Mouse (Mus musculus): ENCODE data around the gene Galns. TPM values are rescaled to one million over a fixed set of nuclear protein-coding genes. Genes with fewer than 3 reads are reported as not detected.
A peak's percentile ranks its signal among the peaks of the same experiment; 100 is the strongest.

Galns gene
- 7.1 and 7.4 TPM in 2 replicates for polyA plus RNA-seq (2016; fragmentation: Nextera tagmentation; extraction: Ambion mirVana)

DNA sequence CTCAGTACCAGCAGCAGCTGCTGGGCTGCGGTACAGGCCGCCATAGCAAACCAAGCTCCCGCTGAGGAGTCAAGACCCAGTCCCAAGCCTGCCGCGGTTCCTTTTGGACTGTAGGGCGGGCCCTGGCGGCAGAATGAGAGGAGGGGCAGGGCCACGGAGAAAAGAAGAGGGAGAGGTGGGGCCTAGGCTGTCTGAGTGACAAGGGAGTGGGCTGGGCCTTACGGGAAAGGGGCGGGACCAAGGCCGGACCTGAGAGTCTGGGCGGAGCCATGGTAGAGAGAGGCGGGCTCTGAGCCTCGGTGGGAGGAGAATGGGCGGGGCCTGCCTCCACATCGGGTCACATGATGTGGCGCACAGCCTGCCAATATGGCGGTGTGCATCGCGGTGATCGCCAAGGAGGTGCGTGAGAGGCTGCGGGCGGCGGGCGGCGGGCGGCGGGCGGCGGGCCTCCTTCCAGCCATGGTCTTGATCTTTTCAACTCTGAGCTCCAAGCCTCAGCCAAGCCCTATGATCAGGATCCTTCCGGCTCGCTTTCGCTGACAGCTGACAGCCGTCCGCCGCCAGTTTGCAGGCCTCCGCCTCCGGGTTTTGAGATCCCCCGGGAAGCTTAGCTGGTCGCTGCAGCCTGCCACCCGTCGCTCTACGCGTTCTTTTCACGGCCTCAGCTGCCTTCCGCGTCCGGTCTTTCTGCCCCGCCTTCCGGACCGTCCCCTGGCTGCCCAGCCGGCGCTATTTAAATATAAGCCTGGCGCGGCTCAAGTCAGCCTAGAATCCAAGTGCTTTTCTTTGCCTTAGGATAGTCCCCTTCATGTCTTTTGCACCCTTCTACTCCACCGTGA, at the start of gene Galns, which contains the start of gene Trappc2l:
TSS of gene Galns (minus strand) at position 169 of the 839 bp plus-strand sequence.
TSS of gene Trappc2l (plus strand) at position 346 of the 839 bp plus-strand sequence.
- peak within 1 kb of the TSS; percentile 66 for H3K9ac ChIP-seq
- H3K27me3 ChIP-seq, result no peaks in the 10 kb centered on the region
- H3K4me3 ChIP-seq, result peak within 1 kb of the TSS; percentile 76
- peak within 1 kb of the TSS; percentile 88 for H3K4me2 ChIP-seq (replicated peaks)
- H3K4me1 ChIP-seq, result peaks cover 16% of the 10 kb centered on the region
- ATAC-seq (ENCODE audit: insufficient number of reproducible peaks, insufficient read depth, low FRiP score, low TSS enrichment), result peak; percentile 96
- H3K36me3 ChIP-seq, result peaks cover 14% of the 10 kb centered on the region
- peak within 1 kb of the TSS; percentile 70 for H3K27ac ChIP-seq
- WGBS, result under 1% methylated on average over 56 of the region's 57 CpGs
- H3K9me3 ChIP-seq, result no peaks in the 10 kb centered on the region

DNA sequence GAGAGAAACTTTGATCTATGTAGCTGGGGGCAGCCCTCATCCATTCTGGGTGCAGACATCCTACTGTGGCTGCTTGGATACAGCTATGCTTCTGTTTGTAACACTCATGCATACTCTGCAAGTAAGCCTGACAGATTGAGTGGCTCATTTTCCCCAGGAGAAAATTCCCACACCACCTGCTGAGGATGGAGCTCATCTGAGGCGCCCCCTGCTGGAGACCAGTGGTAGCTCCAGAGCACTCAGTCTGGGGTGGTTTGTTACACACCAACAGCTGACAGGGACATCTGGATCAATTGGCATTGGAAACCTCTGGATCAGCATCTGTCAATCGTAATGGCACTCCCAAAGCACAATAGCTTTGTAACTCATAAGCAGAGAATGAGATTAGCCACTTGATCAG, 48.8 kb upstream of the Galns start:
- Histone ChIP-seq H3K4me2 (replicated peaks) (no peak overlapping the region), H3K4me1 (peaks cover 70% of the 10 kb centered on the region), H3K36me3 (no peaks in the 10 kb centered on the region), H3K4me3 (no peak overlapping the region), H3K27me3 (no peaks in the 10 kb centered on the region), H3K9me3 (no peaks in the 10 kb centered on the region), H3K9ac (no peak overlapping the region), H3K27ac (peak overlapping the region; percentile 46; the same call in 1 of the 2 replicates)
- no peak for ATAC-seq (ENCODE audit: insufficient number of reproducible peaks, insufficient read depth, low FRiP score, low TSS enrichment)
- 73% methylated on average over 2 of the region's 2 CpGs for WGBS

- peak overlapping the region; percentile 90 for H3K27ac ChIP-seq
- no peaks in the 10 kb centered on the region for H3K9me3 ChIP-seq
- H3K27me3 ChIP-seq, result no peaks in the 10 kb centered on the region
- peaks cover 60% of the 10 kb centered on the region for H3K4me1 ChIP-seq
- no peaks in the 10 kb centered on the region for H3K36me3 ChIP-seq
- 19% methylated on average over 9 of the region's 9 CpGs for WGBS
- H3K4me3 ChIP-seq, result 0 out of 2 replicates have a peak overlapping the region, but pooled peaks have one; percentile 18
- ATAC-seq (ENCODE audit: insufficient number of reproducible peaks, insufficient read depth, low FRiP score, low TSS enrichment), result 0 out of 2 replicates have a peak, but pooled peaks have one; percentile 16
- peak overlapping the region; percentile 30 for H3K4me2 ChIP-seq (replicated peaks)
- H3K9ac ChIP-seq, result peak overlapping the region; percentile 21; the same call in 1 of the 2 replicates
These were observed 47.5 kb upstream of the Galns start for GRCm38 (mm10) chr8:122658807-122659160.

DNA sequence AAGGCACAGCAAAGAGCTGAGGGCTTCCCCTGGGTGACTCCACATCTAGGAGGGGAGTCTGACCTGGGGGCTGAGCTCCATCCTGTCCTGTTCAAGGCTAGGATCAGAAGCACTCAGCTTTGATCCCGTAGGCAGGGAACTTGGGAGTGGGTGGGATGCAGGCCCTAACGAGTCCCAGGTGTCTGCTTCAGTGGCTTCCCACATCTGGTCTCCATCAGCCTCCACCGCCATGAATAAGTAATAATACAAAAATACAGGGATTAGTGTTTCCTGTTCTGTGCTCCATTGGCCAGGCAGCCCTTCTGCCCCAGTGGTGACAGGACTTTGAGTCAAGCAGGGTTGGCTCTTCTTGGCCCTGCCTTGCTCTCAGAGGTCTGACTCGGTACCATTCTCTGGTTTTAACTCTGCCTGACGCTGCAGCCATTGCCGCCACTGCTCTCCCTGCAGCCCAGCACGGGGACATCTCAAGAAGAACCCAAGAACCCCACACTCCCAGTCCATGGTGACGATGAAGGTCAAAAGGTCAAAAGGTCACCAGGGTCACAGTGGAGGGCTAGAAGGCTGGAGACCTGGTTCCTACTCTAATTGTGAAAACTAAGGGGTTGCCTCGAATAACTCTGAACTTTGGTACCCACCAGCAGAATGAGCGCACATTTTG, 47.0 kb upstream of the Galns start:
- peak; percentile 63 for ATAC-seq (ENCODE audit: insufficient number of reproducible peaks, insufficient read depth, low FRiP score, low TSS enrichment)

GRCm38 (mm10) chr8:122656056-122656999, 45.1 kb upstream of the Galns start:
- Histone ChIP-seq H3K4me1 (peaks cover 59% of the 10 kb centered on the region), H3K27ac (no peak overlapping the region), H3K4me3 (no peak overlapping the region), H3K27me3 (no peaks in the 10 kb centered on the region), H3K36me3 (no peaks in the 10 kb centered on the region), H3K9ac (no peak overlapping the region), H3K4me2 (replicated peaks) (no peak overlapping the region), H3K9me3 (no peaks in the 10 kb centered on the region)
- 79% methylated on average over 13 of the region's 13 CpGs for WGBS
- no peak for ATAC-seq (ENCODE audit: insufficient number of reproducible peaks, insufficient read depth, low FRiP score, low TSS enrichment)

More for the DNA sequence above, 47.0 kb upstream of the Galns start:
- Histone ChIP-seq H3K9ac (no peak overlapping the region), H3K4me1 (peaks cover 62% of the 10 kb centered on the region), H3K36me3 (no peaks in the 10 kb centered on the region), H3K27ac (peak overlapping the region; percentile 90), H3K4me3 (no peak overlapping the region), H3K27me3 (no peaks in the 10 kb centered on the region), H3K4me2 (replicated peaks) (peak overlapping the region; percentile 30), H3K9me3 (no peaks in the 10 kb centered on the region)
- WGBS, result 23% methylated on average over 10 of the region's 10 CpGs

DNA sequence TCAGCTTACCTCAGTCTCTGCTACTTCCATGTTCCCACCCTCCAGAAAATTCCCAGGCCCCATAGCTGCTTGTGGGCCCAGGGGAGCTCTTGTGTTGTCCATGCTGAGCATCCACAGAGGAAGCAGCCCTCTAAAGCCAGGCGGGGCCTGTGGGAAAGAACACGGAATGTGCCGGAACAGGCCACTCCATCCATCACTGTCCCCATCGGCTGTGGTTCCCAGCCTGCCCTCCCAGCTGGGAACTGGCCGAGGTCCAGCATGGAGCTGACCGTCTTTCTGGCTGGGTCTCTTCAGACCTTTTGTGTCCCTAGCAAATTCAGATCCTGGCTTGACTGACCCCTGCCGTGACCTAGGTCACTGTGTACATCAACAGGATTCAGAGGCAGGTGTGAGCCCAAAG, 43.5 kb upstream of the Galns start:
- Histone ChIP-seq H3K27me3 (no peaks in the 10 kb centered on the region), H3K4me3 (no peak overlapping the region)

GRCm38 (mm10) chr8:122652643-122653042, 41.4 kb upstream of the Galns start:
- peaks cover 37% of the 10 kb centered on the region for H3K4me1 ChIP-seq
- no peaks in the 10 kb centered on the region for H3K27me3 ChIP-seq
- no peaks in the 10 kb centered on the region for H3K36me3 ChIP-seq
- no peak overlapping the region for H3K27ac ChIP-seq
- H3K4me3 ChIP-seq, result no peak overlapping the region
- no peaks in the 10 kb centered on the region for H3K9me3 ChIP-seq
- ATAC-seq (ENCODE audit: insufficient number of reproducible peaks, insufficient read depth, low FRiP score, low TSS enrichment), result no peak
- H3K4me2 ChIP-seq (replicated peaks), result no peak overlapping the region
- 69% methylated on average over 6 of the region's 6 CpGs for WGBS
- no peak overlapping the region for H3K9ac ChIP-seq

More for the DNA sequence above, 43.5 kb upstream of the Galns start:
- Histone ChIP-seq H3K9ac (no peak overlapping the region), H3K4me1 (peaks cover 48% of the 10 kb centered on the region), H3K36me3 (no peaks in the 10 kb centered on the region), H3K4me2 (replicated peaks) (no peak overlapping the region), H3K9me3 (no peaks in the 10 kb centered on the region), H3K27ac (no peak overlapping the region)
- WGBS, result 78% methylated on average over 7 of the region's 7 CpGs
- ATAC-seq (ENCODE audit: insufficient number of reproducible peaks, insufficient read depth, low FRiP score, low TSS enrichment), result no peak

GRCm38 (mm10) chr8:122651326-122651921, 40.2 kb upstream of the Galns start:
- Histone ChIP-seq H3K4me3 (no peak overlapping the region), H3K9me3 (no peaks in the 10 kb centered on the region), H3K9ac (no peak overlapping the region), H3K4me2 (replicated peaks) (no peak overlapping the region), H3K27me3 (no peaks in the 10 kb centered on the region), H3K27ac (no peak overlapping the region), H3K36me3 (no peaks in the 10 kb centered on the region), H3K4me1 (peaks cover 30% of the 10 kb centered on the region)
- 73% methylated on average over 16 of the region's 16 CpGs for WGBS
- ATAC-seq (ENCODE audit: insufficient number of reproducible peaks, insufficient read depth, low FRiP score, low TSS enrichment), result no peak

DNA sequence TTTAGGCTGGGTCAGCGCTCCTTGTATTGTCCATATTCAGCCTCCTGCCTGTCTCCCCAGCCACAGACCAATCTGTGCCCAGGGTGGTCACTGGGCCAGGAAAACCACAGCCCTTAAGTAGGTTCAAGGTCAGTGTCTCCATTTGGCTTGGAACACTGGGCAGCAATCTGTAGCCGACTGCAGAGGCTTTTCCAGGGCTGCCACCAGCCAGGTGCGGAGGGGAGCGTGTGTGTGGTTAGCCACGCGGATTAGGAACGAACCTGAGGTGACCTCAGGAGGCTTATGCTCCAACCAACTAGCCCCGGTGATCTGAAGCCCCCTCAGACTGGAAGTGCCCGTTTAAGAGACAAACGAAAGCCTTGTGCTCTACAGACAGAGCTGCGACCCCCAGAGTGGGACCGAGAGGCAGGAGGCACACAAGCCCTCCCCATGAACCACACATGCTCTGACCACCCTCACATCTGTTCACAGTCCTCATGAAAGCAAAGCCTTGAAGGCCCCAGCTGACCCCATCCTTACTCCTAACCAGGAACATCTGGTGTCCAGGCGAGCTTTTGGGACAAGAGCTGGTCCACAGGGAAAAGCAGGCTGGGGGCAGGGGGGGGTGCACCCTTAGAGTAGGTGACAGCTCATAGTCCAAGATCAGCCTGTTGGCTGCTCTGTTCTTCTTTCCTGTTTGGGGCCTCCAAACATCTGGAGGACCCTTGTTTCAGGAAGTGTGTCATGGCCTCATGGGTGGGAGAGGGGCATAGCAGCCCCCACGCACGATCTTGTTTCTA, 37.1 kb upstream of the Galns start:
- H3K27ac ChIP-seq, result no peak overlapping the region
- H3K4me1 ChIP-seq, result peaks cover 21% of the 10 kb centered on the region
- no peaks in the 10 kb centered on the region for H3K9me3 ChIP-seq
- no peaks in the 10 kb centered on the region for H3K27me3 ChIP-seq
- 36% methylated on average over 15 of the region's 15 CpGs for WGBS
- peak overlapping the region; percentile 12; the same call in 1 of the 2 replicates for H3K9ac ChIP-seq
- H3K36me3 ChIP-seq, result no peaks in the 10 kb centered on the region
- H3K4me3 ChIP-seq, result no peak overlapping the region
- H3K4me2 ChIP-seq (replicated peaks), result no peak overlapping the region
- ATAC-seq (ENCODE audit: insufficient number of reproducible peaks, insufficient read depth, low FRiP score, low TSS enrichment), result no peak

DNA sequence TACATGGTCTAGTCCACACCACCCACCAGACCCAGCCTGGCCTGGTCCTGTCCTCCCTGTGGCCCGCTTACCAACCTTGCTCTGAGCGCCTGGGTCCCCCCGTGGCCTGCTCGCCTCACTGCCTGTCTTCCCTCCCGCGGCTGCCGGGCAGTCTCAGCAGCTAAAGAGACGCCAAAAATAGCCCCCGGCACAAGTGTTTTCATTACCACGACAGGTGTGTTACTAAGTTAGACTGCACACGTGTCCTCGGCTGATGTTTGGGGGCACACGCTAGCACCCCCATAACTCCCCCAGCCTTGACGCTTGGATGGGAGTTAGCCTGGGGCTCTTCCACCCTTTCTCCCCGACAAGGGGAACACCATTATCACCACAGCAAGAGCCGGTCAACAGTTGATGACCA, 35.1 kb upstream of the Galns start:
- ATAC-seq (ENCODE audit: insufficient number of reproducible peaks, insufficient read depth, low FRiP score, low TSS enrichment), result no peak
- Histone ChIP-seq H3K27me3 (no peaks in the 10 kb centered on the region), H3K9ac (no peak overlapping the region), H3K4me3 (no peak overlapping the region), H3K36me3 (no peaks in the 10 kb centered on the region; the same call in 1 of the 2 replicates), H3K9me3 (no peaks in the 10 kb centered on the region), H3K27ac (no peak overlapping the region), H3K4me2 (replicated peaks) (no peak overlapping the region), H3K4me1 (peaks cover 13% of the 10 kb centered on the region)
- 89% methylated on average over 16 of the region's 16 CpGs for WGBS
